Mouse (Mus musculus) lung, embryonic 14.5 days (tissue): ENCODE measurements around the gene Rasl10a. TPM values are rescaled to one million over a fixed set of nuclear protein-coding genes. Genes with fewer than 3 reads are reported as not detected.

Experiments
- ATAC-seq: fragments of 200-750 bp; cut with Nextera tagmentation; 2 replicates; pipeline ENCODE4 v1.8.0; 2017; ENCODE audit warnings: mild to moderate bottlenecking, moderate TSS enrichment, moderate library complexity; ENCODE audit not compliant: insufficient read depth
- DNase-seq: peaks from one replicate; pipeline ENCODE4 v3.0.0-alpha.2; 2015
- H3K27ac ChIP-seq: fragments of 300-500 bp; sonication (generic); 2 replicates; pipeline ENCODE4 v1.5.1; 2014; ENCODE audit warnings: low read depth, mild to moderate bottlenecking, moderate library complexity
- H3K27me3 ChIP-seq: fragments of 300-500 bp; sonication (generic); 2 replicates; pipeline ENCODE4 v1.6.1; 2014; ENCODE audit warnings: low read length, control low read depth; ENCODE audit not compliant: insufficient read depth
- H3K36me3 ChIP-seq: fragments of 300-500 bp; sonication (generic); 2 replicates; pipeline ENCODE4 v1.6.1; 2014; ENCODE audit warnings: control low read depth; ENCODE audit not compliant: insufficient read depth
- H3K4me1 ChIP-seq: fragments of 300-500 bp; sonication (generic); 2 replicates; pipeline ENCODE4 v1.6.1; 2014; ENCODE audit warnings: antibody characterized with exemption, control low read depth; ENCODE audit not compliant: insufficient read depth
- H3K4me2 ChIP-seq: fragments of 300-500 bp; sonication (generic); 2 replicates; pipeline ENCODE4 v1.6.1; 2014; ENCODE audit warnings: mild to moderate bottlenecking
- H3K4me3 ChIP-seq: fragments of 300-500 bp; sonication (generic); 2 replicates; pipeline ENCODE4 v1.5.1; 2014; ENCODE audit warnings: low read depth, low read length
- H3K9ac ChIP-seq: fragments of 300-500 bp; sonication (generic); 2 replicates; pipeline ENCODE4 v1.6.1; 2014
- H3K9me3 ChIP-seq: fragments of 300-500 bp; sonication (generic); 2 replicates; pipeline ENCODE4 v1.6.1; 2016; ENCODE audit warnings: low read depth, low read length, control low read depth
- CTCF ChIP-seq: IDR thresholded peaks from 2 replicates; pipeline ENCODE4 v1.5.1; 2016; ENCODE audit warnings: antibody characterized with exemption, low read depth
- WGBS: fragments of 180-500 bp; shearing (Covaris S2); extraction: QIAGEN DNeasy Blood & Tissue Kit; methylation state at CpG from one replicate; pipeline ENCODE4 v1.1.7; 2014; 5-methylcytosine and 5-hydroxymethylcytosine counted together
- polyA plus RNA-seq: library from polyadenylated mRNA; unstranded; fragments of >200 nt; fragmentation: Nextera tagmentation; extraction: Ambion mirVana; gene quantifications from 2 replicates; pipeline ENCODE4 v1.2.1, GENCODE M21; 2014

The Rasl10a gene
- polyA plus RNA-seq, 1 experiment from 2014 or later = 0.75 TPM

DNA sequence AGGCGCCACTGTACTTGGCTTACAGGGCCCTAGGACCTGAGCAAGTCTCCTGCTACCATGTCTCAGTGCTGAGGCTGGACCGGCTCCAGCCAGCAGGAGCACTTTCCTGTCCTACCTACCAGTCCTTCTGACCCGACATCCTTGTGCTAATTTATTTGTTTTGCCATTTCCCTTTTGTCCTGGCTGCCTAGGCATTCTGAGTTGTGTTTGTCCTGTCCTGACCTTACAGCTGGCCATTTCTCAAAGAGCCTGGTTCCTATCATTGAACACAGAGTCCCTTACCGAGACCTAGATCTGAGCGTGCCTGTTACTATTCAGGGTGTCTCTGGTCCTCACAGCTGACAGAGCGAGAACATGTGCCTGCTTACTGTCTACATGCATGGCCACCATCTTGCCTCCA is 3.1 kb upstream of the Rasl10a start:
- no peak for ATAC-seq
- Histone ChIP-seq H3K9ac (no peak overlapping the region), H3K9me3 (no peaks in the 10 kb centered on the region), H3K36me3 (no peaks in the 10 kb centered on the region), H3K4me2 (no peak overlapping the region), H3K27me3 (peaks cover 48% of the 10 kb centered on the region), H3K27ac (no peak overlapping the region), H3K4me1 (no peaks in the 10 kb centered on the region), H3K4me3 (no peak overlapping the region)
- DNase-seq = no peak
- no peak for TF ChIP-seq CTCF
- WGBS = 50% methylated on average over 6 of the region's 6 CpGs

DNA sequence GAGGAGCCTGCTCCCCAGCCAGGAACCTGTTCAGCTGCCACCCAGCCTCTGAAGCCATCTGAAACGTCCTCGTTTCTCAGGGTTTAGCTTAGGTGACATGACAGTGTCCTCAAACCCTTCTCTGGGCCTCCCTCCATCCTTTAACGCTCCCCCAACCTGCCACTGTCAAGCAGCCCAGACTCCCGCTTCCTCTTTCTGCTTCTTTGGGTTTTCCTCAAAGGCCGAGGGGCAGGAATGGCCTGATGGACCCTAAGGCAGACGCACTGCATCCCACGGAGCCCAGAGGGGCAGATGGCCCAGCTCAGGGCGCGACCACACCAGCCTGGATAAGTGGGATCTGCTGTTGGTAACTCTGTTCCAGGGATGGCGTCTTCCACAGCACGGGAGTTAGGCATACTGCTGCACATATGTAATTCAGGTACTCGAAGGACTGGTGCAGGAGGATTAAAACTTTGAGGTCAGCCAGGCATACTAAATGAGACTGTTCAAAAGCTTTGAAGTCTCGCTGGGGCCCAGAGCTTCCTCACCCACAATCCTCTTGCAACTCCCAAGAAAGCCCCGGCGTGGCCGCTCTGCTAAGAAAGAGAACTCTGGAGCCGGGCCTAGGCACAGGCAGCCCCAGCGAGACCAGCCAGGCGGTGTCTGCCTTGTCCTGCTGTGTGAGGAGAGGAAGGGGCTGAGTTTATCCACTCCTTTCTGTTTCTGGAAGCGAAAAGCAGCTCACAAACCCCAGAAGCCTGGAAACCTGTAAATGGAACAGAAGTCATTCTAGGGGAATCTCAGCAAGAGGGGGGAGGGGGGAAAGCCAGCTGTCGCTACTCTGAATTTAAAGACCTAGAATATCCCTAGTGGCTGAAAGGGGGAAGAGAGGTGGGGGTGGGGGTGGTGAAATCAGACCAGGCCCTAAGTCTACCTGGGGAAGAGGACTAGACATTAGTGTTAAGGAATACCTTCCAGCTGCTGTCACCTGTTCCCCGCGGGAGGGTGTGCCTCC is 1.7 kb upstream of the Rasl10a start:
- Histone ChIP-seq H3K4me3 (no peak overlapping the region), H3K4me2 (no peak overlapping the region), H3K27me3 (peaks cover 62% of the 10 kb centered on the region), H3K9me3 (no peaks in the 10 kb centered on the region), H3K4me1 (peaks cover 1% of the 10 kb centered on the region; the same call in 1 of the 2 replicates), H3K36me3 (0 out of 2 replicates have a peak, but pooled peaks cover 8% of the 10 kb centered on the region), H3K27ac (no peak overlapping the region), H3K9ac (no peak overlapping the region)
- 44% methylated on average over 23 of the region's 23 CpGs for WGBS
- ATAC-seq (no peak), DNase-seq (no peak)
- no peak for TF ChIP-seq CTCF

DNA sequence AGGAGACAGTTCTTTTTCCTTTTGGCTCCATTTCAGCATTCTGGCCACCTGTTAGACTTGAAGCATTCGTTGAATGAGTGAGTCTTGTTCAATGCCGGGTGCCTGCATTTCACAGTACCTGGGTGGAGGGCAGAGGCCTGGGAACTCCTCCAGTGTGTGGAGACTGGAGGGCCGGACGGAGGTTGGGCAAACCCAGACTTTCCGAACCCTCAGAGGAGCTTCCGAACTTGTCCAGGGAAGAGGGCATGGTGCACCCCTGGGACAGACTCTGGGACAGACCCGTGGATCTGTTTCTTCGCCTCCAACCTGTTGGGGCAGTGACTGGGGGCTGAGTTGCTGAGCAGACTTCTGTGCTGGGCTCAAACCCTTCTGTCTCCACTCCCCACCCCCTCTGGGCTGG is 864 bp upstream of the Rasl10a start:
- Histone ChIP-seq H3K4me3 (no peak overlapping the region), H3K4me2 (no peak overlapping the region), H3K27me3 (peaks cover 70% of the 10 kb centered on the region), H3K9me3 (no peaks in the 10 kb centered on the region), H3K27ac (no peak overlapping the region), H3K9ac (no peak overlapping the region), H3K4me1 (peaks cover 9% of the 10 kb centered on the region; the same call in 1 of the 2 replicates), H3K36me3 (0 out of 2 replicates have a peak, but pooled peaks cover 8% of the 10 kb centered on the region)
- ATAC-seq = no peak
- no peak for TF ChIP-seq CTCF
- 55% methylated on average over 8 of the region's 8 CpGs for WGBS
- no peak for DNase-seq

DNA sequence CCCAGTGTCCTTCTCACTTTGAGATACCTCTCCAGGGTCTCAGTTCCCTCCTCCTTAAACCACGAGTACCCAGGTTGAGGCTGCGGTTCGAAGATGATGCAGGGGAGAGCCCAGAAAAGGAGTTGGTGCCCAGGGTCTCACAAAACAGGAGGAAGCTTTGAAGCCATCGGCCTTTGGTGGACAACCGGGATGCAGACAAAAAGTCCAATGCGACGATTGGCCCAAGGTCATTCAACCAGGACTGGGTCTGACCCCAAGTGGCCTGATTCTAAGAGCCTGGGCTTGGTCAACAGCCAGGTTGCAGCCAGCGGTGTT is 430 bp upstream of the Rasl10a start:
- H3K4me3 ChIP-seq = peak overlapping the region; percentile 46
- H3K27ac ChIP-seq = no peak overlapping the region
- H3K27me3 ChIP-seq = peaks cover 75% of the 10 kb centered on the region
- DNase-seq (no peak), ATAC-seq (no peak)
- 0 out of 2 replicates have a peak, but pooled peaks cover 8% of the 10 kb centered on the region for H3K36me3 ChIP-seq
- 20% methylated on average over 8 of the region's 8 CpGs for WGBS
- H3K4me2 ChIP-seq = peak overlapping the region; percentile 85
- H3K4me1 ChIP-seq = peaks cover 11% of the 10 kb centered on the region; the same call in 1 of the 2 replicates
- no peaks in the 10 kb centered on the region for H3K9me3 ChIP-seq
- H3K9ac ChIP-seq = peak overlapping the region; percentile 47
- no peak for TF ChIP-seq CTCF

DNA sequence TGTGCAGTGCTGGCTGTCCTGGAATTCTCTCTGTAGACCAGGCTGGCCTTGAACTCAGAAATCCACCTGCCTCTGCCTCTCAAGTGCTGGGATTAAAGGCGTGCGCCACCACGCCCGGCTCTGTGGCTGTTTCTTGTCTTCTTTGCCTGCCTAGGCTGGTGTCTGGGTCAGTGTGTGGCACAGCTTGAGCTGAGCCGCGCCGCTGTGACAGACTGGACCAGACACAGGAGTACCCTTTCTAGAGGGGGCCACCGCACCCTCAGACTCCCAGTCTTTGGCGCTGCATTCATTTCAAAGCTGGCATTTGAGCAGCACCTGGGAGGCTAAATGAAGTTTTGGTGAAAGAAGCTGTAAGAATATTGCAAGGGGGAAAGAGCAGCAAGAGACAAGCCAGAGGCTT is 855 bp downstream of the Rasl10a start:
- DNase-seq (no peak), ATAC-seq (no peak)
- no peak overlapping the region for H3K27ac ChIP-seq
- peaks cover 88% of the 10 kb centered on the region for H3K27me3 ChIP-seq
- H3K9me3 ChIP-seq = no peaks in the 10 kb centered on the region
- 0 out of 2 replicates have a peak, but pooled peaks cover 8% of the 10 kb centered on the region for H3K36me3 ChIP-seq
- WGBS = 27% methylated on average over 9 of the region's 9 CpGs
- H3K4me2 ChIP-seq = no peak overlapping the region
- H3K9ac ChIP-seq = no peak overlapping the region
- no peak overlapping the region for H3K4me3 ChIP-seq
- peaks cover 11% of the 10 kb centered on the region; the same call in 1 of the 2 replicates for H3K4me1 ChIP-seq
- TF ChIP-seq CTCF = no peak

DNA sequence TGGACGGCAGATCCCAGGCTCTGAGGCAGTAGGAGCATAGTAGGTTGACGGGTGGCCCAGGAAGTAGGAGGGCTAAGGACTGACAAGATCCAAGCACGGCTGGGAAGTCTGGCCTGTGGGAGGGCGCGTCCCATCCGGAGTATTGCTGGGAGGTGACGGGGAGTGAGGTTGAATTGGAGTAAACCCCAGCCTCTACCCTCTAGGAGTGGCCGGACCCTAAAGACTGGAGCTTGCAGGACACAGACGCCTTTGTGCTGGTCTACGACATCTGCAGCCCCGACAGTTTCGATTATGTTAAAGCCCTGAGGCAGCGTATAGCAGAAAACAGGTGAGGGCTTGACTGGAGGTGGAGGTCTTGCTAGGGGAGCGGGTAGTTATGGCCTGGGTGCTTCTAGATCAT is 1.3 kb downstream of the Rasl10a start:
- Histone ChIP-seq H3K36me3 (0 out of 2 replicates have a peak, but pooled peaks cover 8% of the 10 kb centered on the region), H3K4me2 (no peak overlapping the region), H3K4me3 (no peak overlapping the region), H3K4me1 (peaks cover 12% of the 10 kb centered on the region; the same call in 1 of the 2 replicates), H3K9ac (no peak overlapping the region), H3K27ac (no peak overlapping the region), H3K9me3 (no peaks in the 10 kb centered on the region), H3K27me3 (peaks cover 92% of the 10 kb centered on the region)
- ATAC-seq (no peak), DNase-seq (no peak)
- 18% methylated on average over 14 of the region's 14 CpGs for WGBS
- no peak for TF ChIP-seq CTCF

DNA sequence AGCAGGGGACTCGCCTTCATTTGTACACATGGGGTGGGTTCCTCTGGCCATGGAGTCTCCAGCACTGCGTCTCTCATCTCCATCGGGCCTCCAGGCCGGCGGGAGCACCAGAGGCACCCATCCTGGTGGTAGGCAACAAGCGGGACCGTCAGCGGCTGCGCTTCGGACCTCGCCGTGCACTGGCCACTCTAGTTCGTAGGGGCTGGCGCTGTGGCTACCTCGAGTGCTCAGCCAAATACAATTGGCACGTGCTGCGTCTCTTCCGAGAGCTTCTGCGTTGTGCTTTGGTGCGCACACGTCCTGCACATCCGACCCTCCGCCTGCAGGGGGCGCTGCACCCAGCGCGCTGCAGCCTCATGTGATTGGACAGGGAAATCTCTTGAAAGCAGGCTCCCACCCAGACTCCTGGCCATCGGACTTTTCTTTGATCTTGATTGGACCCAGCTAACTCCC is 1.8 kb downstream of the Rasl10a start:
- DNase-seq (peak; percentile 66), ATAC-seq (no peak)
- Histone ChIP-seq H3K4me3 (no peak overlapping the region), H3K4me2 (no peak overlapping the region), H3K27ac (no peak overlapping the region), H3K9ac (no peak overlapping the region), H3K36me3 (0 out of 2 replicates have a peak, but pooled peaks cover 8% of the 10 kb centered on the region), H3K27me3 (peaks cover 93% of the 10 kb centered on the region), H3K4me1 (peaks cover 13% of the 10 kb centered on the region; the same call in 1 of the 2 replicates), H3K9me3 (no peaks in the 10 kb centered on the region)
- peak; percentile 91 for TF ChIP-seq CTCF
- WGBS = 9% methylated on average over 27 of the region's 27 CpGs
